Mouse (Mus musculus) midbrain, postnatal 0 days (tissue): ENCODE results near the gene Ccdc60. TPM values are rescaled to one million over a fixed set of nuclear protein-coding genes. Genes with fewer than 3 reads are reported as not detected.

Experiments used
- ATAC-seq: fragments of 200-750 bp; cut with Nextera tagmentation; 2 replicates; pipeline ENCODE4 v1.8.0; 2017; ENCODE audit warnings: moderate number of reproducible peaks, mild to moderate bottlenecking, moderate TSS enrichment, moderate library complexity; ENCODE audit not compliant: low FRiP score
- DNase-seq: peaks from one replicate; pipeline ENCODE4 v3.0.0-alpha.2; 2015; ENCODE audit warnings: low spot score
- H3K27ac ChIP-seq: fragments of 300-500 bp; sonication (generic); 2 replicates; pipeline ENCODE4 v1.5.1; 2014; ENCODE audit warnings: low read depth, mild to moderate bottlenecking, low read length, mixed read lengths
- H3K27me3 ChIP-seq: fragments of 300-500 bp; sonication (generic); 2 replicates; pipeline ENCODE4 v1.6.1; 2014; ENCODE audit warnings: low read length, control low read depth, mixed read lengths; ENCODE audit not compliant: insufficient read depth
- H3K36me3 ChIP-seq: fragments of 300-500 bp; sonication (generic); 2 replicates; pipeline ENCODE4 v1.6.1; 2014; ENCODE audit warnings: low read length, control low read depth, mixed read lengths; ENCODE audit not compliant: insufficient read depth
- H3K4me1 ChIP-seq: fragments of 300-500 bp; sonication (generic); 2 replicates; pipeline ENCODE4 v1.6.1; 2014; ENCODE audit warnings: mild to moderate bottlenecking, control low read depth, antibody characterized with exemption, low read length, mixed read lengths; ENCODE audit not compliant: insufficient read depth
- H3K4me2 ChIP-seq: fragments of 300-500 bp; sonication (generic); 2 replicates; pipeline ENCODE4 v1.6.1; 2014; ENCODE audit warnings: low read depth, mild to moderate bottlenecking, low read length, mixed read lengths; ENCODE audit not compliant: poor library complexity, severe bottlenecking
- H3K4me3 ChIP-seq: fragments of 300-500 bp; sonication (generic); 2 replicates; pipeline ENCODE4 v1.5.1; 2014; ENCODE audit warnings: low read depth, mild to moderate bottlenecking, low read length, moderate library complexity
- H3K9ac ChIP-seq: fragments of 300-500 bp; sonication (generic); replicated peaks from 2 replicates; pipeline ENCODE4 v1.6.1; 2014; ENCODE audit warnings: mild to moderate bottlenecking, low read length, moderate library complexity, mixed read lengths; ENCODE audit not compliant: poor library complexity, severe bottlenecking
- H3K9me3 ChIP-seq: fragments of 300-500 bp; sonication (generic); 2 replicates; pipeline ENCODE4 v1.6.1; 2016; ENCODE audit warnings: low read length, control low read depth
- CTCF ChIP-seq: IDR thresholded peaks from 2 replicates; pipeline ENCODE4 v1.5.1; 2016; ENCODE audit warnings: antibody characterized with exemption, mild to moderate bottlenecking
- WGBS: fragments of 180-500 bp; shearing (Covaris S2); extraction: QIAGEN DNeasy Blood & Tissue Kit; methylation state at CpG from one replicate; pipeline ENCODE4 v1.1.7; 2014; 5-methylcytosine and 5-hydroxymethylcytosine counted together
- polyA plus RNA-seq: library from polyadenylated mRNA; unstranded; fragments of >200 nt; fragmentation: Nextera tagmentation; extraction: Ambion mirVana; gene quantifications from 2 replicates; pipeline ENCODE4 v1.2.1, GENCODE M21; 2015
- total RNA-seq: library from RNA; depleted of rRNA; stranded (reverse); fragments of >200 nt; gene quantifications from 2 replicates; pipeline ENCODE4 v1.2.3, GENCODE M21; 2014

Gene Ccdc60
- total and polyA plus RNA-seq, 2 experiments from 2014 or later: 2.2 to 2.6 TPM

DNA sequence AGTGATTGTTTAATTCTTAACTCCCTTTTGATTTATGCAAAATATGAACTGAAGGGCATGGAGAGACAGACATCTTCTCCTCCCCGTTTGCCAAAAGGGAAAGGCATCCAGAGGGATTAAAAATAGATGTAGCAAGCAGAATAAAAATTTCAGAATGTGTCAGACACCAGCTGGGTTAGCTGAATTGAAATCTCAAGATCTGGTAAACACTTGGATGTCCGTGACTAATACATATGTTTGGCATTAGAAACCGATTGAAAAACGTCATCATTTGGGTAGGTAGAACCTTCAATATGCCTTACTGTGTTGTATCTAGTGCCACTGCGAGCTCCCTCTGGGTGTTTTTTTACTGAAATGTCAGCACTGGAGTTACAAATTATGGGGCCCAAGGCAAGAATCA, 4.7 kb upstream of the Ccdc60 start:
- ATAC-seq (no peak), DNase-seq (no peak)
- Histone ChIP-seq H3K9ac (no peak overlapping the region), H3K4me3 (no peak overlapping the region), H3K27ac (no peak overlapping the region), H3K4me2 (no peak overlapping the region), H3K27me3 (no peaks in the 10 kb centered on the region), H3K36me3 (no peaks in the 10 kb centered on the region), H3K4me1 (peaks cover 9% of the 10 kb centered on the region; the same call in 1 of the 2 replicates), H3K9me3 (no peaks in the 10 kb centered on the region)
- TF ChIP-seq CTCF: no peak
- 78% methylated on average over 5 of the region's 5 CpGs for WGBS

DNA sequence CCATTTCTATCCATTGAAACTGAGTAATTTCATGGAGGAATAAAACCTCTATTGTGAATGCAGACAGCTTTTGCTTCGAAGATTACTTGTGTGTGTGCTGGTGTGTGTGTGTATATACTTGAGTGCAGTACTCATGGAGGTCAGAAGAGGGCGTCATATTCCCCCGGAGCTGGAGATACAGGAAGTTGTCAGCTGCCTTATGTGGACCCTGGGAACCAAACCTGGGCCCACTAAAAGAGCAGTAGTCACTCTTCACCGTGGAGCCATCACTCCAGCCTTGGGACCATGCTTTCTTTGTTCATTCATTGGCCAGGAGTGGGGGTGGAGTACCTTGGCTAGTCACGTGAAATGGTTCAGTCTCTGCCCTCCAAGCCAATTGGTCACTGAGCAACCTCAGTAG, 1.8 kb upstream of the Ccdc60 start:
- Histone ChIP-seq H3K4me2 (no peak overlapping the region), H3K4me3 (no peak overlapping the region), H3K27me3 (no peaks in the 10 kb centered on the region), H3K4me1 (peaks cover 10% of the 10 kb centered on the region; the same call in 1 of the 2 replicates), H3K36me3 (no peaks in the 10 kb centered on the region), H3K9ac (no peak overlapping the region), H3K9me3 (no peaks in the 10 kb centered on the region), H3K27ac (no peak overlapping the region)
- peak; percentile 25; the same call in 1 of the 2 replicates for TF ChIP-seq CTCF
- DNase-seq: no peak
- WGBS: 88% methylated on average over 5 of the region's 5 CpGs
- ATAC-seq: no peak

GRCm38 (mm10) chr5:116289897-116290296, 1.1 kb upstream of the Ccdc60 start:
- H3K4me3 ChIP-seq: no peak overlapping the region
- no peaks in the 10 kb centered on the region for H3K9me3 ChIP-seq
- H3K4me1 ChIP-seq: peaks cover 13% of the 10 kb centered on the region; the same call in 1 of the 2 replicates
- ATAC-seq (no peak), DNase-seq (no peak)
- no peaks in the 10 kb centered on the region for H3K27me3 ChIP-seq
- no peak for TF ChIP-seq CTCF
- H3K27ac ChIP-seq: no peak overlapping the region
- no peak overlapping the region for H3K9ac ChIP-seq
- no peaks in the 10 kb centered on the region for H3K36me3 ChIP-seq
- 8% methylated on average over 9 of the region's 9 CpGs for WGBS
- H3K4me2 ChIP-seq: 0 out of 2 replicates have a peak overlapping the region, but pooled peaks have one; percentile 13

DNA sequence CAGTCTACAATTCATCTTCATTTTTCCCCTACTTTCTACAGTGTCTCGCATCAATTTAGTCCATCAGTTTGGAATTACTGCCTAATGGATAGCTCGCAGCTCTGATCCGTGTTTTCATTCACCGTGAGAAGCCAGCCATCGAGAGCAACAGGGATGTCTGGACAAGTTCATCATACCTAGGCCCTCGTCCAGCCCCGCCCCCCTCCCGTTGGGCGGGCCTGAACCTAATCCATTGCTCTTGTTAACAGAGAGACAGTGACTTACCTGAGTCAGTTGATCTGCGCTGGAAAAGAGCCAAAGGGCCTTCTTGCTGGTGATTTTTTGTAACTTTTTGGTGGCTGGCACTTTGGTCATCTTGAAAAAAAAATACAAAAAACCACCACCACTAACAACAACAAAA, 602 bp downstream of the Ccdc60 start:
- WGBS: 35% methylated on average over 10 of the region's 10 CpGs
- no peaks in the 10 kb centered on the region for H3K9me3 ChIP-seq
- ATAC-seq (no peak), DNase-seq (no peak)
- H3K4me3 ChIP-seq: no peak overlapping the region
- H3K4me2 ChIP-seq: peak overlapping the region; percentile 4; the same call in 1 of the 2 replicates
- no peaks in the 10 kb centered on the region for H3K36me3 ChIP-seq
- no peak for TF ChIP-seq CTCF
- no peak overlapping the region for H3K9ac ChIP-seq
- H3K27me3 ChIP-seq: no peaks in the 10 kb centered on the region
- no peak overlapping the region for H3K27ac ChIP-seq
- H3K4me1 ChIP-seq: peaks cover 13% of the 10 kb centered on the region; the same call in 1 of the 2 replicates

DNA sequence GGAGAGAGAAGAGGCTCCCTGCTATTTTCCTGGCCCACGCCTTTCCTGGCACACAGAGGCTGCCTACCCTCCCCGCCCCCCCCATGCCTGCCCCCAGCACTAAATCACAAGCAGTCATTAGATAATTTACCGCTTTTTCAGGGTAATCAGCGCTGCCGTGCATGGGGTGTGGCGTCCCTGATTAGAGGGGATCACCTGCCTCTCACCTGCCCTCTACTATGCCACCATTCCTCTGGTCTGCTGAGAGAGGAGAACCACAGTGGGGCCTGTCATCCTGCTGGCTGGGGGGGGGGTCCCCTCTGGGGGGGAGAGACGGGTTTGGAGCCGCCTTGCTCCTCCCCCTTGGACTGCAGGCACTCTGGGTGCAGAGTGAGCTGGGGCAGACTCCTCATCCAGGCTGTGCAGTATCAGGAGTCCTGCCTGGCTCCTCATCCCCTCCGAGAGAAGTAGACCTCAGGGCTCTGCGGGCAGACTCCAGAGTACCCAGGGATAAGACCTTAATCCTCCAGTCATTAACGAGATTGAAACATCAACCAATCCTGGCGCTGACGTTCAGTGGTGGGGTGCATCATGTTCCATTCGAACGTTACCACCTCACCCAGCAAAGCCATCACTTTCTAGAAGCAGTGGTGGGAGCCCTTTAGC, 3.1 kb downstream of the Ccdc60 start:
- no peaks in the 10 kb centered on the region for H3K36me3 ChIP-seq
- WGBS: 24% methylated on average over 15 of the region's 15 CpGs
- ATAC-seq (no peak), DNase-seq (no peak)
- H3K9ac ChIP-seq: no peak overlapping the region
- H3K9me3 ChIP-seq: no peaks in the 10 kb centered on the region
- no peak overlapping the region for H3K27ac ChIP-seq
- peak overlapping the region; percentile 28; the same call in 1 of the 2 replicates for H3K4me2 ChIP-seq
- no peak overlapping the region for H3K4me3 ChIP-seq
- no peak for TF ChIP-seq CTCF
- H3K4me1 ChIP-seq: peaks cover 13% of the 10 kb centered on the region; the same call in 1 of the 2 replicates
- no peaks in the 10 kb centered on the region for H3K27me3 ChIP-seq

DNA sequence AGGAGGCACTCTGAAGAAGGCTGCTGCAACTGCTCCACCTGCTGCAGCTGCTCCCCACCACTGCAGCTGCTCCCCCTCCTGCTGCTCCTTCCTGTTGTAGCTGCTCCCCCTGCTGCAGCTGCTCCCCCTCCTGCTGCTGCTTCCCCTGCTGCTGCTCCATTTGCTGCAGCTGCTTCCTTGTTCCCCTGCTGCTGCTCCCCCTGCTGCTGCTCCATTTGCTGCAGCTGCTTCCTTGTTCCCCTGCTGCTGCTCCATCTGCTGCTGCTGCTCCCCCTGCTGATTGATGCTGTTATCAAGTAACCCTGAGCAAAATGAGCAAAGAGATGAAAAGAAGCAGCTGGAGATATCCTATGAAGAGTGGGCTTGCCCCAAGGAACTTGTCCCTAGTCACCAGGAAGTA, 8.3 kb downstream of the Ccdc60 start:
- H3K9ac ChIP-seq: no peak overlapping the region
- H3K4me3 ChIP-seq: no peak overlapping the region
- no peaks in the 10 kb centered on the region for H3K9me3 ChIP-seq
- DNase-seq (no peak), ATAC-seq (no peak)
- peak; percentile 28; the same call in 1 of the 2 replicates for TF ChIP-seq CTCF
- no peaks in the 10 kb centered on the region for H3K36me3 ChIP-seq
- 0 out of 2 replicates have a peak, but pooled peaks cover 2% of the 10 kb centered on the region for H3K4me1 ChIP-seq
- no peaks in the 10 kb centered on the region for H3K27me3 ChIP-seq
- H3K27ac ChIP-seq: no peak overlapping the region
- no peak overlapping the region for H3K4me2 ChIP-seq
